Mouse (Mus musculus) heart, adult 11 months (tissue): Measurements from ENCODE around the gene Vmn2r90.
A peak's percentile ranks its signal among the peaks of the same experiment; 100 is the strongest.
"Not testable (repeated sequence)": the region's sequence is repeated elsewhere in the genome, so short reads cannot be mapped to it uniquely, and the experiment has no call there.

Experiments used
- DNase-seq: peaks from one replicate; pipeline ENCODE4 v3.0.0; 2022

Gene Vmn2r90

DNA sequence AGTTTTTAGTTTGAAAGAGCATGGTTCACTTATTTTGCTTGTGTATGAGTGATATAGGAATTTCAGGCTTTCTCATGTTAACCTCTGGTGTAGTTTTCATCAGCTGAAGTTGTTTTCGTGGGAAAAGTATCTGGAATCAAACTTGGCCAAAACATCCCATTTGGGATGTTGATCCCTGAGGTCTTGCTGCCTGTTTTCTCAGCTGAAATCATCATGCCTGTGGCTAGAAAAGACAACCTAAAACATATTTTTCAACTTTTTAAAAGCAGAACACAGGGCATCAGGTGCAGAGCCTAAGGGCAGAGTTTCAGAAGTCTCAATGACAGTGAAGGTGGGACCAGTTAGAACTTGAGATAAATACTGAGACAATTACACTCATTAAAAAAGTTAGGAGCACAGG is at the start of gene Vmn2r90:
Gene Vmn2r90, plus strand, starts transcription at position 301 of the 400 bp plus-strand sequence.
- no peak for DNase-seq

DNA sequence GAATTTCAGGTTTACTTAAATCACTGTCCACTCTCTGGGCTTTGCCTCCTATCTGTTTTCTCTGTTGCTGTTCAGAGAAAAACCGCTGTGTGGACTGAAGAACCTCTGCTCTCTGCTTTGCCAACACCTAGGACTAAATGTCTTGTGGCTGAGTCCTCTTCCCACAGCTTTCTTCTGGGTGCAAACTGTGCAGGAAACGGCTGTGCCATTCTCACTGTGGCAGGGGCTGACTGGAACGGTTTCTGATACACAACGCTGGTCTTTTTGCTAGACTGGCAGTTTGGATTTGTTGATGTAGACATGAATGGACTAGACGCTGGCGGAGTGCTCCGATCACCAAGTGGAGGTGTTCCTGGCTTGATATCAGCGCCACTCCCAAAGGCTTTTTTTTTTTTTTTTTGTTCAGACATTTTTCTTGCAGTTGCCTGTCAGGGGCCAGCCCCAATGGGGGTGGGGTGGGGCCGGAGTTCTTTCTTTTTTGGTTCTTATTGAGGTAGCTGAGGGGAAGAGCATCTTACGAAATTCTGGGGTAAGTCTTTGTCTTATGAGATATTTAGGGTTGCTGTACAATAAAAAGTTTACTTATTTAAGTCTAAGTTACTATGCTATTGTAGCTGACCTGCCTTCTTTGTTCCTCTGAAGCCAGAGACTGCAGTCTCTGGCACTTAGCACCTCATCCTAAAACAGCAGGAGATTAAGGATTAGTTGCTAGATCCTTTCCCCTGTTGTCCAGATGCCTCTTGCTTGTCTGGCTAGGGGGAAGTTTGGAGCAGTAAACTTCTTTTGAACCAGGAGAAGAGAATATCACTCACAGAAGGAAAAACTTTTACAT is 48.3 kb upstream of the Vmn2r90 start:
- peak; percentile 40 for DNase-seq

DNA sequence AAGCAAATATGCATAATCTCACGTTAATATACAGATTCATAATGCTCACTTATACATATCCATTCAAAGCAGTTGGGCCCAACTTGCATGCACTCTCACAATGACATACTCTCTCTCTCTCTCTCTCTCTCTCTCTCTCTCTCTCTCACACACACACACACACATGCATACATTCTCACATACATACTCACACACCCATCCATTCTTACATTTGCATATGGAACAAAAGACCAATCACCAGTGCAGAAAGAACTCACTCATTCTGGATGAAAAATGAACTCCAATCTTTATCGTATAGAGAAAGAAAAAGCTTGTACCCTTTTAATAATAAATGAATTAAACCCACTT is 47.7 kb upstream of the Vmn2r90 start:
- DNase-seq: no peak

- DNase-seq: no peak
Measured at GRCm38 (mm10) chr17:17678781-17679180, 24.8 kb upstream of the Vmn2r90 start.

DNA sequence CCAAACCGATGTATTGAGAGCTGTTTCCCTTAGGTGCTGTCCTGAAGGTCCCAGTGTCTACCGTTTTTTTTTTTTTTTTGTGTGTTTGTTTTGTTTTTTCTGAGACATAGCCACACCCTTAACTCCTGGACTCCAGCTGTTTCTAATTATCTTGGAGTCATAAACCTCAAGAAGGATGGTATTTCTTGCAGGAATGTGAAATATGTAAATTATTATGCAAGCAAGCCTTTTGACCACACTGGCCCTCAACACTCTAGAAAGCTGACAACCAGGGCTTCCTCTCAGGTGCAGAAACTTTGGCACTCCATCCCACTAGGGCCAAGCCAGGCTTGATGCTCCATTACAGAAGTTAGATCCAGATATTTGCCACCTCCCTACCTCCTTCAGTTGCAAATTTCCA is 12.9 kb upstream of the Vmn2r90 start:
- DNase-seq: no peak

DNA sequence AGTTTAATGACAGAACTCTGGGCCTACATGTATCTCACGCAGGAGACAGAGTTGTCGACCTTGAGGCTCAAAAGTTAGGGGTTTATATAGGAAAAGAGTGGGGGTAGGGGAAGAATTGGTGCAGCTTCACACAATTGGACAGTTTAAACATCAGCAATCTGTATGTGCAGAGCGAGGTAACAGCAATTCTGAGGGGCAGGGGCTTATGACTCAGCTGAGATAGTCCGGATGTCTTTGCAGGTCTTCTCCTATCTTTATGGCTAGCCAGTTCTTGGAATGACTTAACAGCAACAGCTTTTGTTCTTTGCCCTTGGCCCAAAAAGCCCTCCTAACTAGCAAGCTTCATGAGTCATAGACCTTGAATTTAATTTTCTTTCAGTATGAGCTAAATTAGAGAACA is 28.8 kb downstream of the Vmn2r90 start:
- not testable (repeated sequence) for DNase-seq

- DNase-seq: no peak
Measured at GRCm38 (mm10) chr17:17738635-17739034, 35.1 kb downstream of the Vmn2r90 start.

DNA sequence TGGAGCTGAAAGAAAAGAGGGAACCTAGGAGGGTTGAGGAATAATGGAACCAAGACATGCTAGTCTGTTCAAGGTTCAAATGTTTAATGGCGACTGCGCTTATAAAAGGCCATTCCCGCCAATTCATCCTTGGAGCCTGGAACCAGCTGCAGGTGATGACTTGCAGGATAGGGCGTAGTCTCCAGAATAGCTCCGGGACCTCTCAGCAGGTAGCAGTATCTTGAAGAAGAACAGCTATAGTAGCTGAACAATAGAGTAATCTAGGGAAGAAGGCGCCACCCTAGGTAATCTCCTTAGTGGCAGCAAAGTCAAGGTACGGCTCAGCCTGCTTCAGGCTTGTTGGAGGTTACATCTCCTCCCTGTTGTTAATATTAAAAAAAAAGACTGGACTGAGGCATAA is 35.8 kb downstream of the Vmn2r90 start:
- DNase-seq: not testable (repeated sequence)

DNA sequence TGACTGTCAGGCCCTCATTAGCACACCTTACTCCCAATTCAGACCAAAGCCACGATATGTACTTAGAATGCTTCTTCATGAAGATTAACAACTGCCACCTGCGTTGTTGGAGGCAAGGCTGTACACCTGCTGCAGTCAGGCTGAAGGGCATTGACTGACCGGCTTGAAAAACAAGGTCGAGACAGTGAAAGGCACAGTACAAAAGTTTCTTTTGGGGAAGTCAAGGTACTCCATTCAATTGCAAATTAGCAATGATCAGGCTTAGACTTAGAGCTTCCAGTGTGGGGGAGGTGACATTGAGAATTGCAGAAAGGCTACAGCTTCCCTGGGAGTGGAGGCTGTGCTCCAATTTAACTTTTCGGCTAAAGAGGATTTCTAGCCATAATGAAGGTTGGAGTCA is 36.4 kb downstream of the Vmn2r90 start:
- not testable (repeated sequence) for DNase-seq

DNA sequence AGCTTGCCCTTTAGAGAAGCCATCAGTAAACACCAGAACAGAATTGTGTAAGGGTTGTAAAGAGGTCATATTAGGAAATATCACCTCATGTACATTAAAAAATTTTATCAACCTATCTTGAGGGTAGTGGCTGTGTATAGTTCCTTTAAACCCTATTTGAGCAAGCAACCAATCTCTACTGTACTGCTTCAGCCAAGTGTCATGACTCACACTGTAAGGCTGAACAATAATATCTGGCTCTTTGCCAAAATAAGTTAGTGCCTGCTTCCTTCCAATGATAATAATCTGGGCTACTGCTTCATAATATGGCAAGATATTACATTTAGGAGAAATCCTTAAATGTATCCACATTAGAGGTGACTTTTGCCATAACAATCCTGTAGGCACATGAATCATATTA is 38.0 kb downstream of the Vmn2r90 start:
- not testable (repeated sequence) for DNase-seq

DNA sequence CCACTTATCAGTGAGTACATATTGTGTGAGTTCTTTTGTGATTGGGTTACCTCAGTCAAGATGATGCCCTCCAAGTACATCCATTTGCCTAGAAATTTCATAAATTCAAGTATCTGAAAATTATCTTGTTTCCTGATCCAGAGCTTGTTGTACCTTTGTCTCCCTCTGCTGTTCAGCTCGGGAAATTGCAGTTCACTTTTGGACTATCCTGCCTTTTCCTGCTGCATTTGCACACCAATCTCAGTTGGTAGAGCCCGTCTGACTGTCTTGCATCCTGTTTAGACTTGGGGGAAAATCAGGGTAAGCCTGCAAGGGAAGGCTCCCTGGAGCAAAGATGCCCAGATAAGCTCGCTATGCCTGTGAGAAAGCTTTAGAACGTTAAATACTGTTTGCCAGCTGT is 45.8 kb downstream of the Vmn2r90 start:
- DNase-seq: not testable (repeated sequence)

DNA sequence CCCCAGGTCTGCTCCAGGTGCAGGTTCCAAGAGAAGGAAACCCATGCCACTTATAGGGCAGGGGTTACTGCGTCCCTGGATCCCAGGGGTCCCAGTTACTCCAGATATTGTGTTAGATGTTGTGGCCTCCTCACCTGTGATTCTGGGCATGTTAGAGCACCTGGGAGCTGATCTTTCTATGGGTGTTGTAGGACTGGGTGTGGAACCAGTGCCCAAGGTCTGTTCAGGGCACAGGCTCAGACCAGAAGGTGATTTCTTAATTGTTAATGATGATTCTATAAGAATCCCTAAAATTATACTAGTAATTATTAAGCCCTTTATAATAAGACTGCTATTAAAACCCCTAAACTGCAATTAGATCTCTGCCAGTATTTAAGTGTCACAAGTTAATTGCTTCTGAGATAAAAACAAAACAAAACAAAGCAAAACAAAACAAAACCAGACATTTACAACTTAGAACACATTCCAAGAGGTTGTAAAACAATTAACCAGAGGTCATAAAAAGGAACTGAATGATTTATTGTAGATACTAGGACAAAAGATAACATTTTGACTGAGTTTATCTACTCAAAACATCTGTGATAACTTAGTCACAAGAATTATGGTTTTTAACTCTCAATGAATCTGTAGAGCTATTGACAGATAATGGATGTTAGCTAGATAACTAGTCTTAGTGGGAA is 59.2 kb downstream of the Vmn2r90 start:
- DNase-seq: no peak

DNA sequence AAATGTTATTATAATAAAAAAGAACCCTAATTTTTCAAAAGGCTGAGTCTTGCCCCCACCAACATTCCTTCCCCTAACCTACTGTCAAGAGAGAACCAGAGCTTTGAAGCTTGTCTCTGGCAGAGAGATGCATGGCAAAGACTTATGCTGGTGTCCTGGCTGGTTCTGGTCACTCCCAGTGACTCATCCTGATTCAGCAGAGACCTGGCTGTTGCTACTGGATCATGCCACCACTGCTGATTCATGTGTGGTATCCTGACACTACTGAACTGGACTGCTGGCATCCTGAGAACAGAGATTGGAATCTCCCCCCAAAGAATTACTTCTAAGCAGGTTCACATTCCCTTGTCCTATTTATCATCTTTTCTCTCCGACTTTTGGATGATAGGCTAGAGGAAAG is 60.7 kb downstream of the Vmn2r90 start:
- DNase-seq: no peak

GRCm38 (mm10) chr17:17766481-17766880 is 62.9 kb downstream of the Vmn2r90 start:
- no peak for DNase-seq
